Mouse (Mus musculus) cortical plate, adult 2 months (tissue): Measurements from ENCODE around the gene Cnmd.

Experiments
- CTCF ChIP-seq: fragments of 200-500 bp; IDR thresholded peaks from 2 replicates; pipeline ENCODE4 v1.5.1; 2011; ENCODE audit warnings: mild to moderate bottlenecking, control low read depth, low read length; ENCODE audit not compliant: insufficient read depth; ENCODE audit errors: extremely low read depth
- POLR2A ChIP-seq: fragments of 200-500 bp; IDR thresholded peaks from 2 replicates; pipeline ENCODE4 v1.6.1; 2011; ENCODE audit warnings: mild to moderate bottlenecking, low read length, control low read depth; ENCODE audit not compliant: insufficient read depth; ENCODE audit errors: extremely low read depth

DNA sequence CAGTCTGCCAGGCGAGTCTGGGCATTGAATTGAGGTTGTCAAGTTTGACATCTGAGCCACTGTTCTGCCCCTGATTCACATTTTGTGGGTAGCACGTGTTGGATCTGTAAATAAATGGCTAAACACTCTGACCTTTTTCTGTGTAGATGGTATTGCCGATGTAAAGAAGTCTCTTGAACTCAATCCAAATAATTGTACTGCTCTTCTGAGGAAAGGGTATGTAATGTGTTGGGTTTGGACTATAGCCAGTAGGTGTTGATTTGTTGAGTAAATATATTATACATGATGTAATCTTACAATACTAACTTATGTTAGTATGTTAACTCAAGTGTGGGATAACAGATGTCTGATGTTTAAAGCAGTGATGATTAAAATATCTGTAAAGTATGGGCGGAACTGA, 65.4 kb downstream of the Cnmd start:
- TF ChIP-seq CTCF (no peak), POLR2A (no peak)
